Mouse (Mus musculus): Measurements from ENCODE around the gene Sema4a.

Gene Sema4a

DNA sequence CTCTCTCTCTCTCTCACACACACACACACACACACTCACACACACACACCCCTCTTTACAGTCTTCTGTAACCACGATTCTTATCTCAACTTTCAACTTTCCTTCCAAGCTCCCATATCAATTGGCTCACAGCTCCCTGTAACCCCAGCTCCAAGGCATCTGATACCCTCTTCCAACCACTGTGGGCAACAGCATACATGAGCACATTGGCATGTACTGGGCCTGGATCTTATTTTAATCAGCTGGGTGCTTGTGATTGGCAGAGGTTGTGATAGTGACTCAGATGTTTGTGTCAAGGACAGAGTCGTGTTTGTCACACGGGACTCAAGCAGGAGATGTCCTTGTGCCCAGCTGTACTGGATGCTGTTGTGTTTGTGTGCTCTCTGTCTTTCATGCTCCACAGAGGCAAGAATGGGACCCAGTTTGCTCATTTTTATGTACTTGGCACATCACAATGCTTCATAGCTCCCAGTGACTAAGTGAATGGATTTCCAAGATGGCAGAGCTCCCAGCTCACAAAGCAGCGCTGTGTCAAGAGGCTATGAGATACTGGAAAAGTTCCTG is 33.6 kb downstream of the Sema4a start:
- DNase-seq (ENCODE audit: low read depth), result no peak

DNA sequence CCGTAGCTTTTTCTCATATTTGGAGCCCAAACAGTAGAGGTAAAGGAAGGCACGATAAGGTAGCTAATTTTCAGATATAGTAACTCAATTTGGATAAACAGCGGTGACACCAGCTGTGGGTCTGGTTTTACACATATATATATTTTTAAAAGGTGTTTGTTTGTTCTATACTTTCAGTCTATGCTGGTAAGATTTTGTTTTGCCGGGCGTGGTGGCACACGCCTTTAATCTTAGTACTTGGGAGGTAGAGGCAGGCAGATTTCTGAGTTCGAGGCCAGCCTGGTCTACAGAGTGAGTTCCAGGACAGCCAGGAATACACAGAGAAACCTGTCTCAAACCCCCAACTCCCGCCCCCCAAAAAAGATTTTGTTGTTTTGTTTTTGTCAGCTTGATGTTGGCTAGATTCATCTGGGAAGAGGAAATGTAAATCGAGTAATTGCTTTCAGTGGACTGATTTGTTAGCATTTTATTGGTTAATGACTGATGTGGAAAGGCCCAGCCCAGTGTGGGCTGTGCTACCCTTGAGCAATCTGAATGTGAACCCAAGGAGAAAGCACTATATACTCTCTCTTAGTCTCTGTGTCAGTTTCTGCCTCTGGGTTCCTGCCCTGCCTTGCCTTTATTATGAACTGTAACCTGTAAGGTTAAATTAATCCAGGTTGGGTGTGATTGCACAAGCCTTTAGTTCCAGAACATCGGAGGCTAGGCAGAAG is 35.1 kb downstream of the Sema4a start:
- no peak for DNase-seq (ENCODE audit: low read depth)

GRCm38 (mm10) chr3:88425330-88425689 is 35.7 kb downstream of the Sema4a start:
- DNase-seq (ENCODE audit: low read depth), result no peak

- DNase-seq (ENCODE audit: low read depth), result peak; percentile 97
These were observed 36.2 kb downstream of the Sema4a start, which contains the start of gene Slc25a44 for GRCm38 (mm10) chr3:88424605-88425329. Slc25a44 (minus strand) TSS chr3:88425139.

DNA sequence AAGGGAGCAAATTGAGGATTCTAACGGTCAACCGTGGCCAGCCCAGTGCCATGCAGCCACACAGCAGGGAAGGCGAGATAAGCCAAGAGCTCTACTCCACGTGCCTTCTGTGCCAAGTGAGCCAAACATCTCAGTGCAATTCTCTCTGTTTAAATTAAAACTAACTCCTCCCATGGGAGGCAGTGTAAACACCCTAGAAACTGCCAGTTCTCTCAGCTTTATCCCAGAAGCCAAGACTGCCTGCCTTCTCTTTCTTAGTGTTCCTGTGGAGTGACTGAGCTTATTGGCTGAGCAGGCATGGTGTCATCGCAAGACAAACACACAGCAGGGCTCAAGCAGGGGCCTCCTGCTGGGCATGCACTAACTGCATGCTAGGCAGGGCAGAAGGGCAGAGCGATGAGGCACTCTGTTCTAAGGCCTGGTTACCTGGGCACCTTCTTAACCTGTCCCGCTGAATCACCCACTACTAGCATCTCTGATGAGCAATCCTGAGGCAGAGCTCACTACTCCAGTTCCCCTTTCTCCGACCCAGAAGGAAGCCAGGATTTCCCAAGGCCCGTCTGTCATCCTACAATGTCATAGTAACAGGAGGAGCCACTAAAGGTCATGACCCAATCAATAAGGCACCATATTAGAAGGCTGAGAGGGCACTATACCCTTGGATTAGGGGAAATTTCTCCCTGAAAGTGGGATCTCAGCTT is 38.8 kb downstream of the Sema4a start:
- no peak for DNase-seq (ENCODE audit: low read depth)

DNA sequence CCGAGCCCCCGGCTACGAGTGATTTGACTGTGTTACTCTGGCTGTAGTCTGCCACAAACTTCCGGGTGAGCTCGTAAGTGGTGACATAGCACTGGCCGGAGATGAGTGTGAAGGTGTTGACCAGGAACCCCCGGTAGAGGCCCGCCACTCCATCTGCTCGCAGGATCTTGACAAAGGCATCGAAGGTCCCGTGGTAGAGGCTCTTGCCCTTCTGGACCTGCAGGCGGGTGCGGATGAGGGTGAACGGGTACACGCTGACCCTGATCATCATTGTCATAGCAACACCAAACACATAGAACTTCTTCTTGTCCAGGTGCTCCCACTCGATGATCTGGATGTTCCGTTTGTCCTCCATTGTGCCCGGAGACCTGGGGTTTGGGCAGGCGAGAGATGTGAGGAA is 40.2 kb downstream of the Sema4a start:
- DNase-seq (ENCODE audit: low read depth), result no peak

DNA sequence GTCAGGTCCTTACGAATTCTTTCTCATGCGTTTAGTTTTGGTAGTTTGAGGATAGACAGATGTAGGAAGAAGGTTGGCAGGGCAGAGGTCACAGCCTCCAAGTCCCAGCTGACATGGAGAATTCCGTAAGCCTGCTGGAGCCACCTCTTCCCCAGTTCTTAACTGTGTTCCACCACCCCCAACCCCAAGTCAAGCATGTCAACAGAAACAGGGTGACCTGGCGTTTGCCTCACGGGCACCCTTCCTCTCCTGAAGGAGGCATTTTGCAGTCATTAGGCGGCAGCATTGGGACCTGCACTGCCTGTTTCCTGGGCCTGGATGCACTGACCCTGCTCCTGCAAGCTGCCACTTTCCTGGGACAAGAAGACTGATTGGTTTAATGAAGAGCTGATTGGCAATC is 43.0 kb downstream of the Sema4a start:
- DNase-seq (ENCODE audit: low read depth), result no peak

- DNase-seq (ENCODE audit: low read depth), result no peak
These were observed 45.3 kb downstream of the Sema4a start for GRCm38 (mm10) chr3:88415668-88416067.

DNA sequence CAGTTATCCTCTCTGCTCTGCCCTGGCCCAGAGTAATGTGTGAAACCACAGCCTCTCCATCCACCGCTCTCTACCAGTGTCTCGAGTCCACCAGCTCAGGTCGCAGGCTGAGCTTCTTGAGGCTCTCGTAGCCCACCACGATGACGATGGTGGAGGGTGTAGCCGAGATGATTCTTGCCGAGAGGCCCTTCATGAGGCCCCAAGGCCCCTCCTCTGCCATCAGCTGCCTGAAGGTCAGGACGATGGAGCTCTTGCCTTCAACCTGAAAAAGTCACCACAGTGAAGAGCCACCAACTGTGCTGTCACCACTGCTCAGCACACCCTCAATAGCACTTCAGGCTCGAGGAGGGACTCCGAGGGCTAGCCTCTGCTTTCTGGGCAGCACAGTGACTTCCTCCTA is 48.3 kb downstream of the Sema4a start:
- no peak for DNase-seq (ENCODE audit: low read depth)

GRCm38 (mm10) chr3:88411681-88412080 is 49.3 kb downstream of the Sema4a start:
- no peak for DNase-seq (ENCODE audit: low read depth)

- DNase-seq (ENCODE audit: low read depth), result no peak
These were observed 50.3 kb downstream of the Sema4a start for GRCm38 (mm10) chr3:88410645-88411031.

GRCm38 (mm10) chr3:88409741-88410644 is 51.0 kb downstream of the Sema4a start, which contains the start of gene Pmf1:
Pmf1 (minus strand) TSS chr3:88410331.
- DNase-seq (ENCODE audit: low read depth), result peak; percentile 94

DNA sequence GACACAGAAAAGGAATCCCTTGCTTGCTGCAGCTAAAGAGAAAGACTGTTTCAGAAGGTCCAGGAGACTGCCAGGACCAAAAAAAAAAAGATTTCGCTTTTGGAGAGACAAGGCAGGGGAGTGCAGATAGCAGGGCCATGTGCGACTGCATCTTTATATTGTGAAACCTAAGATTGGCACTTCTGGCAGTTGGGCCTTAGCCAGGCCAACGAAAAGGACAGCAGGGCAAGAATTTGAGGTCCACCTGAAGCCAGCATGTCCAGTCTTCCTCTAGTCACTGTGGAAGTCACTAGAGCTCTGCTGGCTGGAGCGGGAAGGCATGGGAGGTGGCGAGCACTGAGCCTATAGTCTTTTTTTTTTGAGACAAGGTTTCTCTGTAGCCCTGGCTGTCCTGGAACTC is 52.0 kb downstream of the Sema4a start:
- no peak for DNase-seq (ENCODE audit: low read depth)

- peak; percentile 21 for DNase-seq (ENCODE audit: low read depth)
These were observed 53.5 kb downstream of the Sema4a start for GRCm38 (mm10) chr3:88407529-88407928.

DNA sequence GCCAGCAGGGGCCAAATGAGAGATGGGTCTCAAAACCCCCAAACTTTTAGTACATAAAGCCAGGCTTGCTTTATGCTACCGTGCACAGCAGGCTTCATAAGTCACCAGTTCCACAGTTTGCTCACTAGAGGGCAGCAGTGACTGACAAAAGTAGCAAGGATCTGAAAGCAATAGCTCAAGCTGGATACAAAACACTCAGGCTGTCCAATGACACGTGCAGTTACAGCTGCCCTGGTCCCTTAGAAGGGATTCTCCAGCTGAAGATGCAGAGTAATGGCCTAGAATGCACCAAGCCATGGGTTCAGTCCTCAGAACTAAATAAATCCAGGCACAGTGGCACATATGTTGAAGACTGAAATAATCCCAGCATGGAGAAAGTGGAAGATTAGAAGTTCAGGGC is 53.9 kb downstream of the Sema4a start:
- DNase-seq (ENCODE audit: low read depth), result peak; percentile 91

GRCm38 (mm10) chr3:88403522-88404230 is 57.3 kb downstream of the Sema4a start:
- DNase-seq (ENCODE audit: low read depth), result no peak

GRCm38 (mm10) chr3:88398666-88399065 is 62.3 kb downstream of the Sema4a start:
- DNase-seq (ENCODE audit: low read depth), result no peak

DNA sequence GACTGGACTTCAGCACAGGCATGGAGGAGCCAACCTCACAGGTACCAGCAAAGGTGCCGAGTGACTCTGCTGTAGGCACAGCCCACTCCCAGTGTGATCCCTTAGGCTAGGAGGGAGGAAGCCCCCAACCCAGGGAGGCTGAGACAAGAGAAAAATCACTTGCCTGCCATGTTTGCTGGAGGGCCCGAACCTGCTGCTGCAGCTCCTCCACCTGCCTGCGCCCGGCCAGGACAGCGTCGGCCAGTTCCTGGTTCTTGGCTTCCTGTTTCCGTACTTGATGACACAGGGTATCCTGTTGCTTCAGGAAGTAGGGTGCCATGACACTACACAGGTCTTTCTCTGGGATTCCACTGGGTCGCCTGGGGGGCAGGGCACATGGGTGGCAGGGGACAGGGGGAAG is 65.2 kb downstream of the Sema4a start:
- DNase-seq (ENCODE audit: low read depth), result no peak

GRCm38 (mm10) chr3:88395288-88395687 is 65.7 kb downstream of the Sema4a start:
- DNase-seq (ENCODE audit: low read depth), result no peak

GRCm38 (mm10) chr3:88393776-88394375 is 67.1 kb downstream of the Sema4a start:
- no peak for DNase-seq (ENCODE audit: low read depth)
